Mouse (Mus musculus) ovary, adult 2 months (tissue): ENCODE data around the gene Iqcf3. TPM values are rescaled to one million over a fixed set of nuclear protein-coding genes. Genes with fewer than 3 reads are reported as not detected.

Experiments used
- polyA plus RNA-seq: library from polyadenylated mRNA; depleted of rRNA; stranded (reverse); fragments of >200 nt; gene quantifications from 2 replicates; pipeline ENCODE4 v1.2.3, GENCODE M21; 2012; rRNA removed

The Iqcf3 gene
- polyA plus RNA-seq: not detected in 2 replicates

GRCm38 (mm10) chr9:106561531-106561930, at the start of gene Iqcf3:
Gene Iqcf3 (minus strand): TSS chr9:106561631.

DNA sequence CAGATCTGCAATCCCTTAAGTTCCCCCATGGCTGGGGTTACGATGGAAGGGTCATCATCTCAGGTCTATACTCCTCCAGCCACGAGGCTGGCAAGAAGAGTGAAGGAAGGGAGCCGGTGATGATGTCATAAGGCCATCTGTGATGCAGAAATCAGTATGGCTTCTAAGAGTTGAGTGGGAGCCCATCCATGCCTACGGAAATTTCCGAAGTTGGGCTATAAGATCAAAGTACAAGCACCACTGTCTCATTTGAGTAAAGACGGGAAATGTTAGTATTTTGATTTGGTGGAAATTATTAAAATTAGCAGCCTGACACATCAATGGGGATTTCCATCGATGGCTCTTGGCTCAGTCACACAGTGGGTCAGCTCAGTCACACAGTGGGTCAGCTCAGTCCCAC, 9.5 kb upstream of the Iqcf3 start, which contains the start of gene Iqcf4:
TSS of gene Iqcf4 (minus strand) at position 101 of the 400 bp plus-strand sequence.

GRCm38 (mm10) chr9:106514273-106514672, 47.2 kb downstream of the Iqcf3 start, which contains the start of gene Iqcf5:
Gene Iqcf5 (plus strand): TSS chr9:106514573.

GRCm38 (mm10) chr9:106499667-106500066, 61.8 kb downstream of the Iqcf3 start, which contains the start of gene Iqcf1:
Gene Iqcf1 (plus strand): TSS chr9:106499967.

DNA sequence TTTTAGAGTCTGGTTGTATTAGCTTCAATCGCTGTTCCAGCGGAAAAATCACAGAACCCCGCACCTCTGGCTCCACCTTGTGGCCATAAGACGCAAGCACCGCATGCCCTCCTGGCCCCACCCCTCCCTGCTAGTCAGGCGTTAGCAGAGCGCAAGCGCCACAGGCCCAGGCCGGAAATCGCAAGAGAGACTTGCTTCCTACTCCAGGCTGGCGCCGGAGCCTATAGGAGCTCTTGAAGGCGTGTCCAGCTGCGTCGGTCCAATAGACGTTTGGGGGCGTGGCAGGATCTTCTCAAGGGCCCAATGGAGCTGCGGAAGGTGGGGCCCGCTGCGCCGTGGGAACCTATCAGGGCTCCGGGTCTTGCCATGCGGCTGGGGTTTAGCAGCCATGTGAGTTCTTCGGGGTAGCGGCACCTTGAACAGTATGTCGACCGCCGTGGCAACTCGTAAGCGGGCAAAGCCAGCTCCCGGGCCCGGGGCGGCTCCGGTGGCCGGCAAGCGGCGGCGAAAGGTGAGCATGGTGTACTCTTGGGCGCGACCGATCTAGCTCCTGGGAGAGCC, 84.4 kb downstream of the Iqcf3 start, which contains the start of gene Parp3:
TSS of gene Parp3 (minus strand) at position 26 of the 561 bp plus-strand sequence.

GRCm38 (mm10) chr9:106475663-106476001, 85.8 kb downstream of the Iqcf3 start, which contains the start of gene Rrp9:
Gene Rrp9 (plus strand): TSS chr9:106475963.

GRCm38 (mm10) chr9:106465571-106466200, 95.7 kb downstream of the Iqcf3 start, which contains the start of gene Gpr62:
Gene Gpr62 (minus strand): TSS chr9:106465938.

DNA sequence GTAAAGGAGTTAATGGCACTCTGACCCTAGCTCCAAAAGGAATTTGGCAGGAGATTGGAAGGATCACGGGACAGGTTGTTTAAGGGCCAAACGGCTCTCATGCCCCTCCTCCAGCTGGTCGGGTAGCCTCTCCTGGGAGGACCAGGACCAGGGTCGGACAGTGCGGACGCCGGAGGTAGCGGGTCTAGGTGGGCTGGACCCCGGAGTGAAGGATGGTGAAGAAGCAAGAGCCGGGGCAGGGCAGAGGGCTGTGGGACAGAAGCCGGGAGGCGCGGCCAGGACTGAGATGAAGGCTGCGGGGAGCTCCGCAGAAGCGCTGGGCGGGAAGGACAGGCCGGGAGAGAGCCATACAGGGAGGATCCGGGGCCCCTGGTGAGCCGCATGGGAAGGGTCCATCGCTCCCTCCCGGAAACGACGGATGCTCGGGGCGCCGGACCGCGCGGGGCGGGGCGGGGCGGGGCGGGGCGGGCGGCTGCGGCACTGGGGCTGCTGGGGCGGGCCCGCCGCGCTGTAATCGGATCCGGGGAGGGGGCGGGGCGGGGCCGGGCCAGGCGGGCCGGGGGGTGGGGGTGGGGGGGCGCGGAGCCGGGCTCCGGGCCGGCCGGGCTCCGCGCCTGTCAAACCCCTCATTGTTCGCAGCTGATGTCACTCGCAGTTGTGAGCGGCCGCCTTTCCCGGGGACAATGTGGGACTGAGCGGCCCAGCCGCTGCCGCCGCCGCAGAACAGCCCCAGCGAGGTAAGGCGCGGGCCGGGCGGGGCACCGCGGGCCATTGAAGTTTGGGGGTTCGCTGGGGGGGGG, 108.0 kb downstream of the Iqcf3 start, which contains the start of gene Pcbp4:
TSS of gene Pcbp4 (plus strand) at position 21 of the 800 bp plus-strand sequence.

Other genes starting within 250 kb of the Iqcf3 start
- 97.9 and 108 TPM in 2 replicates for gene Dusp7, start 193.0 kb downstream of the Iqcf3 start, polyA plus RNA-seq
- 538 and 675 TPM in 2 replicates for gene Rpl29, start 132.2 kb downstream of the Iqcf3 start, polyA plus RNA-seq
- gene Acy1, start 123.3 kb downstream of the Iqcf3 start, polyA plus RNA-seq: 12.2 and 14.4 TPM in 2 replicates
- gene Abhd14b, start 114.2 kb downstream of the Iqcf3 start, polyA plus RNA-seq: 82.2 and 85.2 TPM in 2 replicates
- 51.4 and 72.2 TPM in 2 replicates for gene Abhd14a, start 114.0 kb downstream of the Iqcf3 start, polyA plus RNA-seq
- 111 and 115 TPM in 2 replicates for gene Pcbp4, start 108.3 kb downstream of the Iqcf3 start, polyA plus RNA-seq
- gene Gpr62, start 95.7 kb downstream of the Iqcf3 start, polyA plus RNA-seq: 0.51 and 1.4 TPM in 2 replicates
- gene Rrp9, start 85.7 kb downstream of the Iqcf3 start, polyA plus RNA-seq: 53.8 and 62.4 TPM in 2 replicates
- gene Parp3, start 84.7 kb downstream of the Iqcf3 start, polyA plus RNA-seq: 47.6 and 53.3 TPM in 2 replicates
- 0.41 TPM in 1 of 2 replicates, not detected in the other for gene Iqcf1, start 61.7 kb downstream of the Iqcf3 start, polyA plus RNA-seq
- gene Iqcf5, start 47.1 kb downstream of the Iqcf3 start, polyA plus RNA-seq: not detected in 2 replicates
- gene Iqcf4, start 9.4 kb upstream of the Iqcf3 start, polyA plus RNA-seq: not detected in 2 replicates
- gene Iqcf6, start 65.0 kb upstream of the Iqcf3 start, polyA plus RNA-seq: not detected in 2 replicates
- 6.0 and 10.2 TPM in 2 replicates for gene Grm2, start 94.5 kb upstream of the Iqcf3 start, polyA plus RNA-seq
- gene Tex264, start 124.3 kb upstream of the Iqcf3 start, polyA plus RNA-seq: 138 and 143 TPM in 2 replicates
- 37.2 and 50.0 TPM in 2 replicates for gene Rad54l2, start 227.6 kb upstream of the Iqcf3 start, polyA plus RNA-seq